Mouse (Mus musculus): ENCODE results near the gene Nt5m.

DNA sequence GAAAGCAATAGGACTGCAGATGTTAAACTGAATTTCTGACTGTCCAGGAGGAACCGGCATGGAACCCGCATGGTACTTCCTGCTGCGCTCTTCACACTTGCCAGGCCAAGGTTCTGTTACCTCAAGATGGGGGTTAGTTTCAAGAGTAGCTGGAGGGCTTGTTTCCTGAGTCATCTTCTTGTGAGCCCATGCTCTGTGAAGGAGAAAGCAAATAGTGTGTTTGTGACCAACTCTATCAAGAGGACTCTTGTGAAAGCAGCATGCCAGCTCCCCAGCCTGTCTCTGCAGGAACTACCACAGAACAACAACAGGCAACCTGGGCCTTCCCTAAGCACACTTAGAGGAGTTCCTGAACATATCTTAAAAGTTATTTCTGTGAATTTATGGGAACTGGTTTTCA is 21.3 kb upstream of the Nt5m start:
- TF ChIP-seq POLR2A (IDR thresholded peaks at IDR 0.05; ENCODE audit: low read depth, low read length): no peak
- TF ChIP-seq CTCF (IDR thresholded peaks at IDR 0.05; ENCODE audit: extremely low read depth, insufficient read length, insufficient replicate concordance, low read depth, low read length): no peak
